Mouse (Mus musculus) brain, embryonic 14.5 days (tissue): ENCODE results near the gene C1qtnf1.

Experiments used
- CTCF ChIP-seq: fragments of 200-500 bp; IDR thresholded peaks from 2 replicates; pipeline ENCODE4 v1.5.1; 2012; ENCODE audit warnings: inconsistent platforms, mild to moderate bottlenecking, moderate library complexity, borderline replicate concordance; ENCODE audit not compliant: insufficient read depth, insufficient read length; ENCODE audit errors: extremely low read depth
- POLR2A ChIP-seq: fragments of 200-500 bp; IDR thresholded peaks from 2 replicates; pipeline ENCODE4 v1.6.1; 2012; ENCODE audit warnings: mild to moderate bottlenecking, inconsistent platforms, borderline replicate concordance; ENCODE audit not compliant: poor library complexity, insufficient read depth, insufficient read length, severe bottlenecking; ENCODE audit errors: extremely low read depth

GRCm38 (mm10) chr11:118408051-118408740 is 19.8 kb upstream of the C1qtnf1 start:
- TF ChIP-seq CTCF (no peak), POLR2A (no peak)
